Mouse (Mus musculus) cerebellum, adult 2 months (tissue): ENCODE measurements around the gene Ces1c. TPM values are rescaled to one million over a fixed set of nuclear protein-coding genes. Genes with fewer than 3 reads are reported as not detected.

Experiments
- DNase-seq, 2 experiments: peaks; one replicate each; pipeline ENCODE4 v3.0.0; 2021
- H3K27ac ChIP-seq: fragments of 200-500 bp; 2 replicates; pipeline ENCODE4 v1.5.1; 2012; ENCODE audit warnings: low read length, control low read depth, inconsistent platforms; ENCODE audit not compliant: insufficient read depth
- H3K27me3 ChIP-seq: fragments of 200-500 bp; 2 replicates; pipeline ENCODE4 v1.6.1; 2012; ENCODE audit warnings: inconsistent platforms, mild to moderate bottlenecking, low read length, moderate library complexity; ENCODE audit not compliant: control insufficient read depth, insufficient read depth
- H3K4me1 ChIP-seq: fragments of 200-500 bp; 2 replicates; pipeline ENCODE4 v1.6.1; 2011; ENCODE audit warnings: low read length; ENCODE audit not compliant: control insufficient read depth, insufficient read depth
- H3K4me3 ChIP-seq: fragments of 200-500 bp; replicated peaks from 2 replicates; pipeline ENCODE3; 2011; ENCODE audit warnings: mild to moderate bottlenecking, low read depth, low read length, control low read depth; ENCODE audit not compliant: insufficient read depth
- CTCF ChIP-seq: fragments of 200-500 bp; IDR thresholded peaks from 2 replicates; pipeline ENCODE4 v1.5.1; 2011; ENCODE audit warnings: low read depth, mild to moderate bottlenecking, control low read depth, low read length, moderate library complexity, borderline replicate concordance; ENCODE audit not compliant: insufficient read depth
- POLR2A ChIP-seq: fragments of 200-500 bp; IDR thresholded peaks from 2 replicates; pipeline ENCODE4 v1.6.1; 2011; ENCODE audit warnings: low read length, control low read depth, borderline replicate concordance; ENCODE audit not compliant: insufficient read depth
- WGBS: fragments of 180-500 bp; shearing (Covaris S2); methylation state at CpG from one replicate; pipeline ENCODE4 v1.1.7; 2018; 5-methylcytosine and 5-hydroxymethylcytosine counted together
- polyA plus RNA-seq: library from polyadenylated mRNA; depleted of rRNA; stranded (reverse); fragments of >200 nt; gene quantifications from 2 replicates; pipeline ENCODE4 v1.2.3, GENCODE M21; 2012

The Ces1c gene
- polyA plus RNA-seq, 1 experiment, result not detected

DNA sequence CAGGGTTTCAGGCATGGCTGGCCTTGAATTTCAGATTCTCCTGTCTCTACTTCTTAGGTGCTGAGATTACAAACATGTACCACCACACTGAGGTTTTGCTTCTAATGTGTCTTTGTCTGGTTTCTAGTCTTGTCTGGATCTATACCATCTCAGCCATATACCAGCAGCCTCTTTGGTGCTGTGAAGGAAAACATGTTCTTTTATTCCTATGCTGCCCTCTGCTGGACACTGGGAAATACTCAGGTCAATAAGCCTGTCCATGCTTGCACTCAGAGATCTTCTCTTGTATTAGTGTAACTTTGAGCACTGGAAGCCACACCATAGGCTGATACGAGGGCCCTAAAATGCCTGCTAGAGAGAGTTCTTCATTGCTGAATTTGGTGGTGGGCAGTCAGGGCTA, 9.6 kb upstream of the Ces1c start:
- no peak for TF ChIP-seq POLR2A
- Histone ChIP-seq H3K27me3 (no peaks in the 10 kb centered on the region), H3K27ac (no peak overlapping the region), H3K4me3 (no peak overlapping the region), H3K4me1 (no peaks in the 10 kb centered on the region)
- DNase-seq, result peak; percentile 13 to 16
- WGBS, result 52% methylated on average over 1 of the region's 1 CpGs

- no peaks in the 10 kb centered on the region for H3K4me1 ChIP-seq
- H3K4me3 ChIP-seq, result no peak overlapping the region
- no peak overlapping the region for H3K27ac ChIP-seq
- TF ChIP-seq CTCF (no peak), POLR2A (no peak)
- no peak for DNase-seq
- 96% methylated on average over 2 of the region's 2 CpGs for WGBS
- no peaks in the 10 kb centered on the region for H3K27me3 ChIP-seq
Observed at GRCm38 (mm10) chr8:93132196-93132595, 1.1 kb upstream of the Ces1c start.

GRCm38 (mm10) chr8:93126476-93126875, 4.6 kb downstream of the Ces1c start:
- Histone ChIP-seq H3K27ac (no peak overlapping the region), H3K4me1 (no peaks in the 10 kb centered on the region), H3K27me3 (no peaks in the 10 kb centered on the region), H3K4me3 (no peak overlapping the region)
- 43% methylated on average over 2 of the region's 2 CpGs for WGBS
- no peak for DNase-seq
- TF ChIP-seq POLR2A (no peak), CTCF (no peak)

DNA sequence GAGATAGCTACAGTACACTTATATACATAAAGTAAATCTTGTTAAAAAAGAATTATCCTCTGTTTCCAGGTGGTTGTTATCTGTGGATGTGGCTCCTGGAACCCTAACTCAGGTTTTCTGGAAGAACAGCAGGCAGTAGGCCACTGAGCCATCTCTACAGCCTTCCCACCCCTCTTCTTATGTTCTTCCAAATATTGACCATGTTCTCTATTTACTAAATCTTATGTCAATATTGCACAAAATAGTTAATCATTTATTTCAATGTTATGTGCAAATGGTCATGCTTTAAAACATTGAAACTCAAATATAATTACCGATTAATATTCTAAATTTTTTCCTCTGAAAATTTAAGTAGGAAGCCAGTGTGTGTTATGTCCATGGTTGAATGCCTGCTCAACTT, 9.1 kb downstream of the Ces1c start:
- WGBS, result 91% methylated on average over 1 of the region's 1 CpGs
- H3K4me3 ChIP-seq, result no peak overlapping the region
- DNase-seq, result no peak
- H3K4me1 ChIP-seq, result no peaks in the 10 kb centered on the region
- H3K27ac ChIP-seq, result no peak overlapping the region
- TF ChIP-seq CTCF (no peak), POLR2A (no peak)
- no peaks in the 10 kb centered on the region for H3K27me3 ChIP-seq

DNA sequence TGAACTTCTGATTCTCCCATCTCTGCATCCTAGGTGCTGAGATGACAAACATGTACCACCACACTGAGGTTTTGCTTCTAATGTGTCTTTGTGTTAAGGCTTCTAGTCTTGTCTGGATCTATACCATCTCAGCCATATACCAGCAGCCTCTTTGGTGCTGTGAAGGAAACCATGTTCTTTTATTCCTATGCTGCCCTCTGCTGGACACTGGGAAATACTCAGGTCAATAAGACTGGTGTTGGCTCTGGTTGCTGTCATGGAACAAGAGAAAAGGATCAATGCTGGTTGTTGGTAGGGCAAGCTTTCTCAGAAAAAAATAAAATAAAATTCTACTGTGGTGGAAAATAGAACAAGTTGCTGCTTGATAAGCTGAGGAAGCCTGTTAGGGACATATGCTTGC, 35.7 kb downstream of the Ces1c start:
- no peak overlapping the region for H3K4me3 ChIP-seq
- H3K27ac ChIP-seq, result no peak overlapping the region
- H3K4me1 ChIP-seq, result no peaks in the 10 kb centered on the region
- DNase-seq, result peak; percentile 9 to 11
- no peaks in the 10 kb centered on the region for H3K27me3 ChIP-seq
- TF ChIP-seq POLR2A (no peak), CTCF (no peak)

- H3K27ac ChIP-seq, result no peak overlapping the region
- TF ChIP-seq POLR2A (no peak), CTCF (no peak)
- no peaks in the 10 kb centered on the region for H3K27me3 ChIP-seq
- no peak overlapping the region for H3K4me3 ChIP-seq
- no peak for DNase-seq
- WGBS, result 57% methylated on average over 1 of the region's 1 CpGs
- no peaks in the 10 kb centered on the region for H3K4me1 ChIP-seq
Observed at GRCm38 (mm10) chr8:93091324-93091723, 39.8 kb downstream of the Ces1c start.

DNA sequence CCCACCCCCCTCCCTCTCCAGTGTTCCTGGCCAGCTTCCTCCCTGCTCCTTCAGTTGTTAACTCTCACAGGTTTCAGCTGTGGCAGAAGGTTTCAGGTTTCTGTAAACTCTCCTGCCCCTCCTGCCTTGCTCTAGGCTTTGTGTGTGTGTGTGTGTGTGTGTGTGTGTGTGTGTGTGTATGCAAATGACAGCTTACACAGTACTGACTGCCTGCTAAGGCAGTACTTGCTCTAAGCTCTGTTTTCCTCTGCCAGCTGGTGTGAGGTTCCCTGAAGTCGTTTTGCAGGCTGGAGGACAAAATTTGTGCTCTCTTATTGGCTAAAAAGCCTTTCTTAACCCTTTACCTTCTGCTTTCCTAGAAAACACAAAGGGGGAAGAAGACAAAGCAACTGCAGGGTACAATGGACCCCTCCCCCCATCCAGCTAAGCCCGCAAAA, 42.4 kb downstream of the Ces1c start:
- no peaks in the 10 kb centered on the region for H3K27me3 ChIP-seq
- 4% methylated on average over 2 of the region's 2 CpGs for WGBS
- TF ChIP-seq CTCF (no peak), POLR2A (no peak)
- no peak for DNase-seq
- H3K4me3 ChIP-seq, result no peak overlapping the region
- no peak overlapping the region for H3K27ac ChIP-seq
- H3K4me1 ChIP-seq, result no peaks in the 10 kb centered on the region

DNA sequence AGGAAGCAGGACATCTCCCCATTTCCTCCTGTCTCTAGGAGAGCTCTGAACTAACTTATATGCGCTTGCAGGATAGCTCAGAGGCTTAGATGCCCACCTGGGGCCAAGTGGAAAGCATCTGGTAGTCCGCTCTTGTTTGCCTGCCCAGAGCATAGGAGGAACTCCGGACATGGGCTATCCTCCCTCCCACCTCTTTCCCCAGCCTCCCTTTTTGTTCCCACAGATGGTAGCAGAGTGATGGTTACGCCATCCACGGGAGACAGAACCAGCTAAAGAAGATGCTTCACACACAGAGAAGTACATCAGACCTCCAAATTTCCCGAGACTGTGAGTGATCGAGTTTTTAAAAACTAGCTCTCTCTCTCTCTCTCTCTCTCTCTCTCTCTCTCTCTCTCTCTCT, 42.9 kb downstream of the Ces1c start:
- TF ChIP-seq POLR2A (no peak), CTCF (no peak)
- Histone ChIP-seq H3K27ac (no peak overlapping the region), H3K4me3 (no peak overlapping the region), H3K4me1 (no peaks in the 10 kb centered on the region), H3K27me3 (no peaks in the 10 kb centered on the region)
- WGBS, result 21% methylated on average over 7 of the region's 7 CpGs
- DNase-seq, result no peak

DNA sequence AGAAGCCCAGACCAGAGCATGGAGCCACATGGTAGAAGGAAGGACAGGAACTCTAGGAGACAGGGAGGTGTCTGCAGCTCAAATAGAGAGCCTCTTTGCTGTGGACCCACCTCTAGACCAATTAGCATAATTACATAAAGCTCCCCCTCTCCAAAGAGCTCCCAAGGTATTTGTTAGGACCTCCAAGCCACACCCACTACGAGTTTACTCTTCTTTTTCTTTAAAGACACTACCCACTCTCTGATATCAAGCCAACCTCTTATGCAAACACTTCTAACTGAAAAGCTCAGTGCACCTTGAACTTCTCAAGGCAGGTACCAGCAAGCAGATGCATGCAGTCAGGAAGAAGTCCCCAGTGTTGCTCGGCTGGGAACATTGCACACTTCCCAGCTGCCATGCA, 51.2 kb downstream of the Ces1c start, which contains the start of gene Ces1b:
TSS of gene Ces1b (minus strand) at position 131 of the 400 bp plus-strand sequence.
- no peak for DNase-seq
- H3K4me3 ChIP-seq, result no peak within 1 kb of the TSS
- H3K27ac ChIP-seq, result no peak within 1 kb of the TSS
- no peak for TF ChIP-seq CTCF
- TF ChIP-seq POLR2A, result no peak
- no peaks in the 10 kb centered on the region for H3K4me1 ChIP-seq
- 69% methylated on average over 2 of the region's 2 CpGs for WGBS
- H3K27me3 ChIP-seq, result no peaks in the 10 kb centered on the region
